Mouse (Mus musculus) spleen, embryonic (tissue): ENCODE measurements around the gene Xpnpep1.

Experiments used
- CTCF ChIA-PET: fragments of 350-600 bp; sonication (Branson Sonifier 250); formaldehyde crosslinking; loops from one replicate; lab custom pipeline; 2022; lab: Charles Lee

Xpnpep1 gene

DNA sequence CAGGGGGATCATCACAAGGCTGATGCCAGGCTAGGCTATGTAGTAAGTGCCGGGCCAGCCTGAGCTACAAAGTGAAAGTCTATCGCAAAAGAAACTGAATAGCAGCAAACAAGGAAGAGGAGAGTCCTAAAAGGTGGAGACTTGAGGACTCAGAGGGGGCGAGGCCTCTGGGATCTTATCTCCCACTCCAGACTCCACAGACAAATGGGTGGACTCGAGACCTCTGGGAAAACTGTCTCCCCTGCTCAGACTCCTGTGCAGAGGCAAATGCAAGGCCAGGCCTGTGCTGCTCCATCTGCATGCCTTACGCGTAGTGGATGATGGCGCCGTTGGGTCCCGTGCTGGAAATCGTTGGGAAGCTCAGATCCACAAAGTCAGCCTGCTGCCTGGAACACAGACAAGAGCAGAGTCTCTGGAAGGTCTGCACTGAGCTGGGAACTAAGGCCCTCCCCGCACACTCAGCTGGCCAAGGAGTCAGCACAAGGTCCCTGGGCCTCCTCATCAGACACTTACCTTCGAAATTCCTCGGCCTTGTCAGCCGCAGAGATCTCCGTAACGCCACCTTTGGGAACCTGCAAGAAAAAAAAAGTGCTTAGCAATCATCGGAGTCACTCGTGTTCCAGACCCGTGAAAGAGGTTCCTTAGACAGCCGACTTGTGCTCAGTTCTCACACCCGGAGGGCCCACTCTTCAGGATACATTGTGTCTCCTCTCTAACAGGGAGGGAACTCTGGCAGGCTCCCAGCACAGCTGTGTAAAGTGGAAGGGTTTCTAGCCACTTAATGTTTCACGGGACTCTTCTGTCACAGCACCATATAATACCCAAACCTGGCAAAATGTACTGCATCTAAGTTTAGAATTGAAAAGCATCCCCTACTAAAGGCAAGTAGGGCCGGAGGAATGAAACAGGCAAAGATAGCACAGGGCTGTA is 37.6 kb downstream of the Xpnpep1 start:
- CTCF ChIA-PET, result no interaction called here

DNA sequence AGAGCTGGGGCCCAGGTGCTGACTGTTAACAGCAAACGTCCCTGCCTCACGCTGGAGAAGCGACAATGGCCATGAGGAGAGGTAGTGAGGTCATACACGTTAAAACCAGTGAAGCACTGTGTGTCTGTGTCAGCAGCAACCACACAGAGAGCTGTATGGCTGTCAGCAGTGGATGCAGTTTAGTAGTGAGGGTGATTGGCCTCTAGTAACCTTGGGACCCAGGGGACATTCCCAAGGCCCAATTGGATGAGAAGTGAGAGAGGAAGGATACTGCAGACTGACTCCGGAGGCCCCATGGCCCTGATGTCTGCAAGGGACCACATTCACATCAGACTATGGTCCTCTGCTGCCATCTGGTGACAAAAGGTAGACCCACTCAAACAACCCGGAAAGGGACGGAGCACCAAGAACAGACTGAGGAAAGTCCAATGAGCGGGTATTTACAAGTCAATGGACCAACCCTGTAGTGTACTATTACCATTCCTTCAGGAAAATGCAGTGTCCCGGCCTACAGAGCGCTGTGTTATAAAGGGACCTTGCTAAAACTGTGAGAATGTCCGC is 47.1 kb downstream of the Xpnpep1 start:
- CTCF ChIA-PET, result no interaction called here

DNA sequence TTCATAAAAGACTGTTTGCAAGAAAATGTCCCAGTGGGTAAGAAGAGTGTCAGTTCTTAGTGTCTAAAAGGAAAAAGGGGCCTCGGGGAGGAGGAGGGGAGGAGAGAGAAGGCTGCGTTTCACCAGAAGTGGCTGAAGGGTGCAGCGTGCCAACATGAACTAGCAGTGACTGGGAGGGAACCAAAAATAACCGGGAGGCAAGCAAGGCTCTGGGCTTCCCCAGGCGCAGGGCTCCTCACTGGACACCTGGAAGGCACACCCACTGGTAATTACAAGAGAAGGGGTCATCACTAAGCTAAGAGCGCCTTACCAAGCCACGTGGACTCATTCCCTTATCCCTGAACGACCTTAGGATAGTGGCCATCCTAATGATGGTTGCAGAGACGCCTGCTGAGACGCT is 48.1 kb downstream of the Xpnpep1 start:
- CTCF ChIA-PET, result no interaction called here

DNA sequence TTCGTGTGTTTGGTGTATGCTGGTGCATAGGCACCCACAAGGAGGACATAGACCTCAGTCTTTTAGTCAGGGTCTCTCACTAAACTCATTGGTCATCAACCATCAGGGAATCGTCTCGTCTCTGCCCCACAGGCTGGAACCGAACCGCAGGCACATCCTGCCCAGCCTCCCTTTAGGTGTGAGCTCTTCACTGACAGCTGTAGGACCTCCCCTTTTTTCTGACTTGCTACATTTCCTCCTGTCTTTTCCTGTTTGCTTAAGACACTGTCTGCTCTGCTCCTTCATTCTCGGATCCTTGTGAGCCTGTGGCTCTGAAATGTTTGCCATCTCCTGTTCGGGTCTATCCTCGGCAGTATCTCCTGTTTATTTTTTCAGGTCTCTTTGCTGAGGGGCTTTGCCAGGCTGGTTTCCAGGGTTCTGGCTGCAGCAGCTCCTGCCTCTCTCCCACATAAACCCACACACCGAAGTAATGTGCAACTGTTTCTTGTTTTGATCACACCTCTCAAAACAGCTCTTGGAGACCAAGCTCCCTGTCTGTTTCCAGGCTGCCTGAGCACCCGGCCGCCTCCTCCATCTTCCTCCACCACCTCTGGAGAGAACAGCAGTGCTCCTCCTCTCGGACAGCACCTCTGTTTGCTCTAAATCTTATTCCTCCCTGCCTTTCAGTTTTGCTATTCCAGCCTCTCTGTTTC is 60.8 kb downstream of the Xpnpep1 start:
- CTCF ChIA-PET, result no interaction called here

DNA sequence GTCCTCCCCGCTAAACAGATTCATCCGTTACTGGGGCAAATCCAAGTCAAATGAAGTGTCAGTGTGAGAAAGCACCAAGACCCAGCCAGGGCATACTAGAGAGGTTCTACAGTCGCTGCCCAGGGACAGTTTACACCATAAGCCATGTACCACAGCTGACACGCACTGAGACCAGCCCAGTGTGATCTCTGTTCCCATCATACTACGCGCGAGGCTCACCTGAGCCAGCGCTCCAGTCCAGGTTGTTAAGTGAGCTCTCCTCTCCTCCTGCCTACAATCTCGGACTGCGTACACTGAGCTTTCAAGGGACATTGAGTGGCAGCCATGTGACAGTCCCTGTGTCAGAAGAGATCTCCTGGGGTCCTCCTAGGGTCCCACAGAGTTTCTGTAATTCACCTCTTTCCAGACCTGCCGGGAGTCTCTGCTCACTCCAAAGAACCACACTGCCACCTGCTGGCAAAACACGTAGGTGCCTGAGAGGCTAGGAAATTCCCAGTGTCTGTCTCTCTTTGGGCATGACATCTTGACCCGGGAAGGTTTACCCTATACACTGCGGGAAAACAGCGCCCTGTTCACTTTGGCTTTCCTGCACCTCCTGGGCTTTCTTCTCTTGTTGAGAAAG is 64.3 kb downstream of the Xpnpep1 start:
- CTCF ChIA-PET, result no interaction called here

DNA sequence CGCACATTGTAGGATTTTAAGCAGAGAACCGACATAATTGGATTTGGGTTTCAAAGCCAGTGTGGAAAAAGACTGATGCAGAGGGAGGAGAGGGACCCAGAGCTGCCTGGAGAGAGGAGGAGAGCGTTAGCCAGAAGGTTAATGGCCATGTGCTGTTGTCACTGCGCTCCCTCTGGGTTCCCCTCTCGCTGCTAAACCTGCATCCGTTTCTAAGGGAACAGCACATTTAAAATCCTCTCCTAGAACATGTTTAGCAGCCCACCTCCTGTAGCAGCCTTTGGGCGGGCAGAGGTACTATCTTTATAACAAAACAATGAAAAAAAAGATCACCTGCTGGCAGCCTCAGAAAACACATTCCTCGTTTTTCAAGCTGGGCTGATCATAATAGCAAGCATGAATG is 73.7 kb downstream of the Xpnpep1 start:
- CTCF ChIA-PET, result no interaction called here

DNA sequence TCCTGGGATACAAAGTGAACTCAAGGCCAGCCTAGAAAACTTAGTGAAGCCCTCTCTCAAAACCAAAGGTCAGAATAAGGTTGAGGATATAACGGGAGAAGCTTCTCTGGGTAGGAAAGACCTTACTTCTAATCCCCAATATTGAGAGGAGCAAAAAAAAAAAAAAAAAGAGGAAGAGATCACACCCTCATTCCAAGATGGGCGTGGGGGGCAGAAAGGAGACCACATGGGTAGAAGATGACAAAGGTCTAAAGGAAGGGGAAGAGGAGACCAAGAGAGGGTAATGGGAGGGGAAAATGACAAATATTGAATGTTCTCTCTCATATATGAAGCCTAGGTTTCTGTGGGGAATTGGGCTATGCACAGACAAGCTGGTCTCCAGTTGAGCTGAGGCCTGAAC is 77.3 kb downstream of the Xpnpep1 start:
- CTCF ChIA-PET, result no interaction called here

DNA sequence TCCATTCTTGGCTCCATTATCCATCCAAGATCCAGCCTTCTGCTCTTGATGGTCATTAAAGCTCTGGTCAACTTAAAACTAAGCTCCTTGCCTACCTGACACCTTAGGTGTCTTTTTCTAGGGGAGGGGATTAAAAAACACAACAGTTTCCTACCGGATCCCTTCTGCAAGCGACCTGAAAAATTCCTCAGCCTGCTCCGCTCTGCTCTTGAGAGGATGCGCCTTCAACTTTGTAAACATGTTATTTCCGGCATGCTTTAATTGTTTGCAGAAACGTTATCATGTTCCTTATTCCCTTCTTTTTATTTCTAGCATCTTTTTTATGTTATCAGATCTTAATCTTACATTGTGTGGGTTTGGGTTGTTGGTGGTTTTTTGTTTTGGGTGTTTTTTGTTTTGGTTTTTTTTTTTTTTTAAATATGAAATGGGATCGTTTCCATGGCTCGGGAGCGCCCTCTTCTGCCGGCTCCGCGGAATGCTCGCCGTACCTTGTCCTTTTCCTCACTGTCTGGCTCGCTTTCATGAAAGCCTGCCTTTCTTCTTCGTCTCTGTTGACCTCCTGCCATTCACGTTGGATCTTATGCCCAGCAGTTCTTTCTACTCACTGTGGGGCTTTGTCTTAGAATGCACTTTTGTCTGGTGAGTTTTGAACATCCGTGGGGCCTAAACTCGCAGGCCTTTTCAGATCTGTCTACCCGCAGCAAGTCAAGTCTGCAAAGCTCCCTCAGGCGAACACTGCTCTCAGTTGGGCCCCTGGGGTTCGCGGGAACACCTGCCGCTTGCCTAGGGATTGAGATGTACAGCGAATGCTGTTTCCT is 117.1 kb downstream of the Xpnpep1 start:
- CTCF ChIA-PET, result no interaction called here

DNA sequence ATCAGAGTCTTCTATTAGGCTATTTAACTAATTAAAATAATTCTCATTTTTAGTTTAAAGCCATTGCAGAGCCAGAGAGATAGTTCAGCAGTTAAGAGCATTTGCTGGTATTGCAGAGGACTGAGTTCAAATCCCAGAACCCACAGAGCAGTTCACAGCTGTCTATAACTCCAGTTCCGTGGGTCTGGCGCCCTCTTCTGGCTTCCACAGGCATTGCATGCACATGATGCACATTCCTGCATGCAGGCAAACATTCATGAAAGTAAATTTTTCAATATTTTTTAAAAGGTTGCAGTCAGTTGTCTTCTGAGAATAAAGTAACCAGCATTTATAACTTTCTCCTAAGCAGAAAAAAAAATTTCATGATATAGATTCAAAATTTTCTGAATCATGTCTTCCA is 135.8 kb downstream of the Xpnpep1 start:
- CTCF ChIA-PET, result no interaction called here

DNA sequence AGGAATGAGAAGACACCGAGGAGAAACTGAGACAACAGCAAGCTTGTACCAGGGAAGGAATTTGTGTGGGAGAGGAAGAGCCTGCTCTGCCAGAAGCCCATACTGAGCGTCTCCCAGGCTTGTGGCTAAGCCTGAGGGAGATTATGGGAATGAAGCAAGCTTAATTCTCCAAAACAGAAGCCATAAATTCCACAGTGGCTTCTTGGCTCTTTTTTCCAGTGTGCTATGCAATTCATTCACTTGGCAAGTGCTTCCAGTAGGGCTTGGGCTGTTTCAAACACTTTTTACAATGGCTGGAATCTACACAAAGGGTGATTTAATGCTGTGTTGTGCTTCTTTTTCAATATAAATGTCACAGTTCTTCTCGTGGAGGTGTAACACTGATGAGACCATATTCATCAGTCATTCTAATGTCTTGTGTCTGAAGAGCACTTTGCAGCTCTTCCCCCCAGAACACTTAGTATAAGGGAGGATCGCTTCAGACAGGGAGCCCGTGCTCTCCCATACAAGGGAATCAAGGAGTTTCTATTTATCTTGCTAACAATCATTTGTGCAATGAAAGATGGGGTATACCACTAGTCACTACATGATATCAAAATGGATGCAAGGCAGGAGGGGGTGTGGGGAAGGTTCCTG is 148.1 kb downstream of the Xpnpep1 start:
- CTCF ChIA-PET, result no interaction called here
